In the genomic region with DNA sequence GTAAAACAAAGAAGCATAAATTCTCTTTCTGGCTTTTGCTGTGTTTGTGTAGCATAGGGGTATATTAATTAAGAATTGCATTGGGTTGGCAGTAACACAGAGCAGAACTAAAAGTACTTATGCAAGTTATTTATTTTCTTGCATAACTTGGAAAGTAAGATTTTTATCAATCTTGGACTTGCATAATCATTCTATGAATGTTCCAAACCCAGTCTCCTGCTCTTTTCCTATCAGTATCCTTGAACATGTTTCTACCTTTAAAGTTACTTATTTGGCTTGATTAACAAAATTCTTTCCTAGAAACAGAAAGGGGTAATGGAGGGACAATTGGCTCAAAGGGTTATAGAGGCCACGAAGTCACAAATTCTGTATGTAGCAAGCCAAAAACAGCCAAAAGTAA, we compare ENCODE assay signal across 16 mouse cellular contexts.
"Had no signal": no experiment of that assay in that cellular context is flagged by ENCODE, and none has a peak within 500 bp of the region (broad histone marks: within the 10 kb centered on the region; RNA-seq: fewer than 3 reads in every experiment).

No protein-coding gene starts in this region.

- H3K36me3 ChIP-seq: neural tube, embryonic 13.5 days; neural tube, embryonic 15.5 days; stomach, embryonic 15.5 days had no signal

- DNase-seq: retina, postnatal 1 day; right cerebral cortex, adult 18-20 months; right cerebral cortex, postnatal 14 days; right cerebral cortex, postnatal 25 days; right cerebral cortex, postnatal 4 days; spleen, adult 18-20 months; thymus, adult 18-20 months; thymus, adult 2 months; thymus, postnatal 14 days; thymus, postnatal 25 days; thymus, postnatal 36 days; thymus, postnatal 4 days had no signal

- H3K4me3 ChIP-seq: neural tube, embryonic 13.5 days; neural tube, embryonic 15.5 days; stomach, embryonic 15.5 days had no signal

- H3K9me3 ChIP-seq: neural tube, embryonic 13.5 days; neural tube, embryonic 15.5 days; stomach, embryonic 15.5 days had no signal

- H3K9ac ChIP-seq: neural tube, embryonic 13.5 days; neural tube, embryonic 15.5 days; stomach, embryonic 15.5 days had no signal

- H3K4me1 ChIP-seq: neural tube, embryonic 13.5 days; neural tube, embryonic 15.5 days; stomach, embryonic 15.5 days had no signal

- H3K27ac ChIP-seq: neural tube, embryonic 13.5 days; neural tube, embryonic 15.5 days; stomach, embryonic 15.5 days; stomach, postnatal 0 days had no signal

- H3K4me2 ChIP-seq: neural tube, embryonic 13.5 days; neural tube, embryonic 15.5 days; stomach, embryonic 15.5 days had no signal

- H3K27me3 ChIP-seq: neural tube, embryonic 13.5 days; neural tube, embryonic 15.5 days; stomach, embryonic 15.5 days had no signal
